Mouse (Mus musculus): ENCODE measurements around the gene Cabin1. TPM values are rescaled to one million over a fixed set of nuclear protein-coding genes. Genes with fewer than 3 reads are reported as not detected.

Cabin1 gene
- polyA plus RNA-seq, 1 experiment from 2014 or later = 34.5 TPM

- ATAC-seq (peak; percentile 50), DNase-seq (ENCODE audit: low spot score) (peak; percentile 84)
- Histone ChIP-seq H3K4me1 (ENCODE audit: insufficient read depth, low read depth, low read length) (peaks cover 10% of the 10 kb centered on the region; the same call in 1 of the 2 replicates), H3K4me3 (ENCODE audit: low read depth, low read length) (no peak overlapping the region), H3K4me2 (replicated peaks; ENCODE audit: low read depth, low read length) (no peak overlapping the region), H3K27ac (ENCODE audit: low read length) (no peak overlapping the region), H3K36me3 (ENCODE audit: insufficient read depth, low read length) (no peaks in the 10 kb centered on the region), H3K27me3 (replicated peaks; ENCODE audit: insufficient read depth, low read length) (no peaks in the 10 kb centered on the region), H3K9me3 (ENCODE audit: low read length) (no peaks in the 10 kb centered on the region), H3K9ac (replicated peaks; ENCODE audit: low read depth) (no peak overlapping the region)
- 28% methylated on average over 3 of the region's 3 CpGs for whole genome bisulfite sequencing
- no peak for TF ChIP-seq EP300 (IDR thresholded peaks at IDR 0.05)
- no peak for TF ChIP-seq CTCF (IDR thresholded peaks at IDR 0.05)
These were observed 30.7 kb upstream of the Cabin1 start for GRCm38 (mm10) chr10:75794880-75795279.

GRCm38 (mm10) chr10:75790773-75791172 is 26.6 kb upstream of the Cabin1 start:
- ATAC-seq = no peak; the same call in 1 of the 2 replicates

DNA sequence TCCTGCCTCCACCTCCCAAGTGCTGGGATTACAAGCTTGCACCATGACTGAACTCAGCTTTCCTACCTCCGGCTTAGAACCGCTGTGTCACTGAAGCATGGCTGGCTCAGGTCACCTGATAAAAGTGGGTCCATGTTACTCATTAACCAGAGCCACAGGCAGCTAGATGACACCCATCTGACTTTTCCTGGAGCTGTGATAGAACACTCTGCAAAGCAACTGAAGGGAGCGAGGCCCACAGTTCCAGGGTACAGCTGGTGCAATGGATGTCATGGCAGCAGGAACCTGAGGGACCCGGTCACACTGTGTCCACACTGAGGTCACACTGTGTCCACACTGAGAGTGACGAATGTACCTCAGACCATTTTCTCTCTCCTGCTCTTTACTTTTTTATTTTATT is 25.7 kb upstream of the Cabin1 start:
- no peaks in the 10 kb centered on the region for H3K9me3 ChIP-seq (ENCODE audit: low read length)
- DNase-seq (ENCODE audit: low spot score) = peak; percentile 26
- ATAC-seq = peak; percentile 55
- no peaks in the 10 kb centered on the region for H3K27me3 ChIP-seq (replicated peaks; ENCODE audit: insufficient read depth, low read length)
- no peak overlapping the region for H3K9ac ChIP-seq (replicated peaks; ENCODE audit: low read depth)
- WGBS = 54% methylated on average over 5 of the region's 5 CpGs
- TF ChIP-seq CTCF (IDR thresholded peaks at IDR 0.05) = no peak
- no peak for TF ChIP-seq EP300 (IDR thresholded peaks at IDR 0.05)
- no peak overlapping the region for H3K27ac ChIP-seq (ENCODE audit: low read length)
- no peak overlapping the region for H3K4me3 ChIP-seq (ENCODE audit: low read depth, low read length)
- H3K4me2 ChIP-seq (replicated peaks; ENCODE audit: low read depth, low read length) = no peak overlapping the region
- peaks cover 4% of the 10 kb centered on the region; the same call in 1 of the 2 replicates for H3K4me1 ChIP-seq (ENCODE audit: insufficient read depth, low read depth, low read length)
- H3K36me3 ChIP-seq (ENCODE audit: insufficient read depth, low read length) = no peaks in the 10 kb centered on the region

More at GRCm38 (mm10) chr10:75790773-75791172, 26.6 kb upstream of the Cabin1 start:
- Histone ChIP-seq H3K9ac (replicated peaks; ENCODE audit: low read depth) (no peak overlapping the region), H3K36me3 (ENCODE audit: insufficient read depth, low read length) (no peaks in the 10 kb centered on the region), H3K4me2 (replicated peaks; ENCODE audit: low read depth, low read length) (no peak overlapping the region), H3K27ac (ENCODE audit: low read length) (no peak overlapping the region), H3K4me1 (ENCODE audit: insufficient read depth, low read depth, low read length) (peaks cover 10% of the 10 kb centered on the region; the same call in 1 of the 2 replicates), H3K4me3 (ENCODE audit: low read depth, low read length) (no peak overlapping the region), H3K9me3 (ENCODE audit: low read length) (no peaks in the 10 kb centered on the region), H3K27me3 (replicated peaks; ENCODE audit: insufficient read depth, low read length) (no peaks in the 10 kb centered on the region)
- DNase-seq (ENCODE audit: low spot score) = peak; percentile 59
- TF ChIP-seq EP300 (IDR thresholded peaks at IDR 0.05) = no peak
- TF ChIP-seq CTCF (IDR thresholded peaks at IDR 0.05) = peak; percentile 45
- 7% methylated on average over 7 of the region's 7 CpGs for WGBS

GRCm38 (mm10) chr10:75789081-75789735 is 25.1 kb upstream of the Cabin1 start:
- DNase-seq (ENCODE audit: low spot score) (no peak), ATAC-seq (no peak)
- Histone ChIP-seq H3K9ac (replicated peaks; ENCODE audit: low read depth) (no peak overlapping the region), H3K4me3 (ENCODE audit: low read depth, low read length) (no peak overlapping the region), H3K9me3 (ENCODE audit: low read length) (no peaks in the 10 kb centered on the region), H3K4me1 (ENCODE audit: insufficient read depth, low read depth, low read length) (no peaks in the 10 kb centered on the region), H3K36me3 (ENCODE audit: insufficient read depth, low read length) (no peaks in the 10 kb centered on the region), H3K27me3 (replicated peaks; ENCODE audit: insufficient read depth, low read length) (no peaks in the 10 kb centered on the region), H3K4me2 (replicated peaks; ENCODE audit: low read depth, low read length) (no peak overlapping the region), H3K27ac (ENCODE audit: low read length) (no peak overlapping the region)
- 81% methylated on average over 6 of the region's 6 CpGs for WGBS
- no peak for TF ChIP-seq CTCF (IDR thresholded peaks at IDR 0.05)
- no peak for TF ChIP-seq EP300 (IDR thresholded peaks at IDR 0.05)

- Histone ChIP-seq H3K4me3 (ENCODE audit: low read depth, low read length) (no peak overlapping the region), H3K4me2 (replicated peaks; ENCODE audit: low read depth, low read length) (no peak overlapping the region), H3K9ac (replicated peaks; ENCODE audit: low read depth) (no peak overlapping the region), H3K27ac (ENCODE audit: low read length) (no peak overlapping the region), H3K4me1 (ENCODE audit: insufficient read depth, low read depth, low read length) (no peaks in the 10 kb centered on the region), H3K36me3 (ENCODE audit: insufficient read depth, low read length) (no peaks in the 10 kb centered on the region), H3K9me3 (ENCODE audit: low read length) (no peaks in the 10 kb centered on the region), H3K27me3 (replicated peaks; ENCODE audit: insufficient read depth, low read length) (no peaks in the 10 kb centered on the region)
- no peak for ATAC-seq
- DNase-seq (ENCODE audit: low spot score) = no peak
- whole genome bisulfite sequencing = 89% methylated on average over 8 of the region's 8 CpGs
- no peak for TF ChIP-seq CTCF (IDR thresholded peaks at IDR 0.05)
- no peak for TF ChIP-seq EP300 (IDR thresholded peaks at IDR 0.05)
These were observed 24.1 kb upstream of the Cabin1 start for GRCm38 (mm10) chr10:75788277-75788676.

GRCm38 (mm10) chr10:75785442-75785841 is 21.3 kb upstream of the Cabin1 start:
- Histone ChIP-seq H3K36me3 (ENCODE audit: insufficient read depth, low read length) (no peaks in the 10 kb centered on the region), H3K4me3 (ENCODE audit: low read depth, low read length) (no peak overlapping the region), H3K9me3 (ENCODE audit: low read length) (no peaks in the 10 kb centered on the region), H3K27me3 (replicated peaks; ENCODE audit: insufficient read depth, low read length) (no peaks in the 10 kb centered on the region), H3K9ac (replicated peaks; ENCODE audit: low read depth) (no peak overlapping the region), H3K4me1 (ENCODE audit: insufficient read depth, low read depth, low read length) (0 out of 2 replicates have a peak, but pooled peaks cover 4% of the 10 kb centered on the region), H3K4me2 (replicated peaks; ENCODE audit: low read depth, low read length) (no peak overlapping the region), H3K27ac (ENCODE audit: low read length) (no peak overlapping the region)
- DNase-seq (ENCODE audit: low spot score) (no peak), ATAC-seq (no peak)
- TF ChIP-seq EP300 (IDR thresholded peaks at IDR 0.05) = no peak
- TF ChIP-seq CTCF (IDR thresholded peaks at IDR 0.05) = no peak
- WGBS = 51% methylated on average over 1 of the region's 1 CpGs
